ENCODE assay signal across 13 mouse cellular contexts in genomic region chr13:64422607-64422957, GRCm38 (mm10).
"Had no signal": no experiment of that assay in that cellular context is flagged by ENCODE, and none has a peak within 500 bp of the region (broad histone marks: within the 10 kb centered on the region; RNA-seq: fewer than 3 reads in every experiment).

No protein-coding gene starts in this region.

- DNase-seq: kidney, adult 9 months; kidney, postnatal 36 days; layer of hippocampus, adult 9-11 months; layer of hippocampus, postnatal 36 days; lung, adult 2 months; lung, postnatal 10 days; right cerebral cortex, adult 18-20 months; right cerebral cortex, postnatal 25 days had no signal

- H3K4me1 ChIP-seq: midbrain, embryonic 12.5 days; neural tube, embryonic 15.5 days had no signal

- H3K27me3 ChIP-seq: limb, embryonic 12.5 days; midbrain, embryonic 12.5 days; neural tube, embryonic 15.5 days had no signal

- H3K4me3 ChIP-seq: limb, embryonic 12.5 days; midbrain, embryonic 12.5 days; neural tube, embryonic 15.5 days had no signal

- ATAC-seq: midbrain, embryonic 16.5 days had no signal

- H3K9me3 ChIP-seq: limb, embryonic 12.5 days; midbrain, embryonic 12.5 days; neural tube, embryonic 15.5 days had no signal

- H3K4me2 ChIP-seq: limb, embryonic 12.5 days; midbrain, embryonic 12.5 days; neural tube, embryonic 15.5 days had no signal

- H3K36me3 ChIP-seq: limb, embryonic 12.5 days; midbrain, embryonic 12.5 days; neural tube, embryonic 15.5 days had no signal

- H3K9ac ChIP-seq: limb, embryonic 12.5 days; liver, embryonic 14.5 days; midbrain, embryonic 12.5 days; neural tube, embryonic 15.5 days had no signal

- H3K27ac ChIP-seq: limb, embryonic 12.5 days; liver, embryonic 14.5 days; midbrain, embryonic 12.5 days; neural tube, embryonic 15.5 days had no signal
